Mouse (Mus musculus): Measurements from ENCODE around the gene Sh3glb1.

GRCm38 (mm10) chr3:144688284-144688683 lies 31.9 kb downstream of the Sh3glb1 start:
- TF ChIP-seq CTCF (IDR thresholded peaks at IDR 0.05; ENCODE audit: low read depth, low read length) (no peak), GATA1 (IDR thresholded peaks at IDR 0.05; ENCODE audit: borderline replicate concordance, low read length) (no peak), TAL1 (conservative IDR thresholded peaks at IDR 0.05; ENCODE audit: low read depth, low read length) (no peak)
